Mouse (Mus musculus): ENCODE results near the gene Grid1. TPM values are rescaled to one million over a fixed set of nuclear protein-coding genes. Genes with fewer than 3 reads are reported as not detected.
A peak's percentile ranks its signal among the peaks of the same experiment; 100 is the strongest.

The Grid1 gene
- polyA plus RNA-seq, 1 experiment from 2014 or later: 2.5 TPM

- ATAC-seq (ENCODE audit: low read depth) (no peak), DNase-seq (ENCODE audit: low spot score) (no peak)
- Histone ChIP-seq H3K4me1 (ENCODE audit: control insufficient read depth, insufficient read depth, low read length) (no peaks in the 10 kb centered on the region), H3K36me3 (ENCODE audit: control insufficient read depth, insufficient read depth, low read length) (no peaks in the 10 kb centered on the region), H3K9ac (ENCODE audit: low read depth, low read length) (no peak overlapping the region), H3K27ac (replicated peaks; ENCODE audit: low read depth, low read length) (no peak overlapping the region), H3K4me3 (ENCODE audit: low read depth, low read length) (no peak overlapping the region), H3K4me2 (ENCODE audit: low read depth, low read length) (no peak overlapping the region), H3K9me3 (ENCODE audit: control insufficient read depth, low read length) (no peaks in the 10 kb centered on the region), H3K27me3 (replicated peaks; ENCODE audit: control insufficient read depth, insufficient read depth, low read length) (no peaks in the 10 kb centered on the region)
- 82% methylated on average over 6 of the region's 6 CpGs for WGBS
These were observed 96.4 kb downstream of the Grid1 start for GRCm38 (mm10) chr14:34916315-34916714.

- Histone ChIP-seq H3K9me3 (ENCODE audit: control insufficient read depth, low read length) (no peaks in the 10 kb centered on the region), H3K27me3 (replicated peaks; ENCODE audit: control insufficient read depth, insufficient read depth, low read length) (no peaks in the 10 kb centered on the region), H3K27ac (replicated peaks; ENCODE audit: low read depth, low read length) (no peak overlapping the region), H3K4me3 (ENCODE audit: low read depth, low read length) (no peak overlapping the region), H3K9ac (ENCODE audit: low read depth, low read length) (no peak overlapping the region), H3K36me3 (ENCODE audit: control insufficient read depth, insufficient read depth, low read length) (no peaks in the 10 kb centered on the region), H3K4me2 (ENCODE audit: low read depth, low read length) (no peak overlapping the region), H3K4me1 (ENCODE audit: control insufficient read depth, insufficient read depth, low read length) (no peaks in the 10 kb centered on the region)
- ATAC-seq (ENCODE audit: low read depth) (no peak), DNase-seq (ENCODE audit: low spot score) (no peak)
- 38% methylated on average over 1 of the region's 1 CpGs for WGBS
These were observed 97.2 kb downstream of the Grid1 start for GRCm38 (mm10) chr14:34917111-34917510.

- no peak for DNase-seq (ENCODE audit: low spot score)
- H3K4me2 ChIP-seq (ENCODE audit: low read depth, low read length): no peak overlapping the region
- ATAC-seq (ENCODE audit: low read depth): no peak
- H3K9me3 ChIP-seq (ENCODE audit: control insufficient read depth, low read length): no peaks in the 10 kb centered on the region
- H3K27me3 ChIP-seq (replicated peaks; ENCODE audit: control insufficient read depth, insufficient read depth, low read length): no peaks in the 10 kb centered on the region
- no peaks in the 10 kb centered on the region for H3K4me1 ChIP-seq (ENCODE audit: control insufficient read depth, insufficient read depth, low read length)
- no peak overlapping the region for H3K27ac ChIP-seq (replicated peaks; ENCODE audit: low read depth, low read length)
- no peaks in the 10 kb centered on the region for H3K36me3 ChIP-seq (ENCODE audit: control insufficient read depth, insufficient read depth, low read length)
- WGBS: 70% methylated on average over 6 of the region's 6 CpGs
- no peak overlapping the region for H3K9ac ChIP-seq (ENCODE audit: low read depth, low read length)
- H3K4me3 ChIP-seq (ENCODE audit: low read depth, low read length): no peak overlapping the region
These were observed 99.3 kb downstream of the Grid1 start for GRCm38 (mm10) chr14:34919221-34919620.

GRCm38 (mm10) chr14:34921265-34921664 is 101.4 kb downstream of the Grid1 start:
- Histone ChIP-seq H3K9ac (ENCODE audit: low read depth, low read length) (no peak overlapping the region), H3K4me1 (ENCODE audit: control insufficient read depth, insufficient read depth, low read length) (no peaks in the 10 kb centered on the region), H3K27me3 (replicated peaks; ENCODE audit: control insufficient read depth, insufficient read depth, low read length) (no peaks in the 10 kb centered on the region), H3K4me2 (ENCODE audit: low read depth, low read length) (no peak overlapping the region), H3K4me3 (ENCODE audit: low read depth, low read length) (no peak overlapping the region), H3K9me3 (ENCODE audit: control insufficient read depth, low read length) (no peaks in the 10 kb centered on the region), H3K36me3 (ENCODE audit: control insufficient read depth, insufficient read depth, low read length) (no peaks in the 10 kb centered on the region), H3K27ac (replicated peaks; ENCODE audit: low read depth, low read length) (no peak overlapping the region)
- DNase-seq (ENCODE audit: low spot score) (no peak), ATAC-seq (ENCODE audit: low read depth) (no peak)
- 73% methylated on average over 9 of the region's 9 CpGs for WGBS

GRCm38 (mm10) chr14:34925021-34925420 is 105.1 kb downstream of the Grid1 start:
- no peak for ATAC-seq (ENCODE audit: low read depth)
- WGBS: 68% methylated on average over 5 of the region's 5 CpGs
- DNase-seq (ENCODE audit: low spot score): no peak
- Histone ChIP-seq H3K27ac (replicated peaks; ENCODE audit: low read depth, low read length) (no peak overlapping the region), H3K36me3 (ENCODE audit: control insufficient read depth, insufficient read depth, low read length) (no peaks in the 10 kb centered on the region), H3K4me2 (ENCODE audit: low read depth, low read length) (no peak overlapping the region), H3K4me1 (ENCODE audit: control insufficient read depth, insufficient read depth, low read length) (no peaks in the 10 kb centered on the region), H3K9ac (ENCODE audit: low read depth, low read length) (no peak overlapping the region), H3K4me3 (ENCODE audit: low read depth, low read length) (no peak overlapping the region), H3K9me3 (ENCODE audit: control insufficient read depth, low read length) (no peaks in the 10 kb centered on the region), H3K27me3 (replicated peaks; ENCODE audit: control insufficient read depth, insufficient read depth, low read length) (no peaks in the 10 kb centered on the region)

GRCm38 (mm10) chr14:34930040-34930719 is 110.3 kb downstream of the Grid1 start:
- Histone ChIP-seq H3K4me1 (ENCODE audit: control insufficient read depth, insufficient read depth, low read length) (no peaks in the 10 kb centered on the region), H3K4me2 (ENCODE audit: low read depth, low read length) (no peak overlapping the region), H3K36me3 (ENCODE audit: control insufficient read depth, insufficient read depth, low read length) (no peaks in the 10 kb centered on the region), H3K9ac (ENCODE audit: low read depth, low read length) (no peak overlapping the region), H3K27ac (replicated peaks; ENCODE audit: low read depth, low read length) (no peak overlapping the region), H3K27me3 (replicated peaks; ENCODE audit: control insufficient read depth, insufficient read depth, low read length) (no peaks in the 10 kb centered on the region), H3K9me3 (ENCODE audit: control insufficient read depth, low read length) (no peaks in the 10 kb centered on the region), H3K4me3 (ENCODE audit: low read depth, low read length) (no peak overlapping the region)
- DNase-seq (ENCODE audit: low spot score): no peak
- WGBS: 78% methylated on average over 8 of the region's 8 CpGs
- ATAC-seq (ENCODE audit: low read depth): no peak

GRCm38 (mm10) chr14:34933197-34933596 is 113.3 kb downstream of the Grid1 start:
- Histone ChIP-seq H3K27me3 (replicated peaks; ENCODE audit: control insufficient read depth, insufficient read depth, low read length) (no peaks in the 10 kb centered on the region), H3K36me3 (ENCODE audit: control insufficient read depth, insufficient read depth, low read length) (no peaks in the 10 kb centered on the region), H3K4me1 (ENCODE audit: control insufficient read depth, insufficient read depth, low read length) (no peaks in the 10 kb centered on the region), H3K27ac (replicated peaks; ENCODE audit: low read depth, low read length) (no peak overlapping the region), H3K4me3 (ENCODE audit: low read depth, low read length) (no peak overlapping the region), H3K4me2 (ENCODE audit: low read depth, low read length) (no peak overlapping the region), H3K9me3 (ENCODE audit: control insufficient read depth, low read length) (no peaks in the 10 kb centered on the region), H3K9ac (ENCODE audit: low read depth, low read length) (no peak overlapping the region)
- WGBS: 37% methylated on average over 4 of the region's 4 CpGs
- ATAC-seq (ENCODE audit: low read depth) (peak; percentile 62; the same call in 1 of the 2 replicates), DNase-seq (ENCODE audit: low spot score) (no peak)

- Histone ChIP-seq H3K36me3 (ENCODE audit: control insufficient read depth, insufficient read depth, low read length) (no peaks in the 10 kb centered on the region), H3K27ac (replicated peaks; ENCODE audit: low read depth, low read length) (no peak overlapping the region), H3K27me3 (replicated peaks; ENCODE audit: control insufficient read depth, insufficient read depth, low read length) (no peaks in the 10 kb centered on the region), H3K4me2 (ENCODE audit: low read depth, low read length) (no peak overlapping the region), H3K4me1 (ENCODE audit: control insufficient read depth, insufficient read depth, low read length) (no peaks in the 10 kb centered on the region), H3K4me3 (ENCODE audit: low read depth, low read length) (no peak overlapping the region), H3K9me3 (ENCODE audit: control insufficient read depth, low read length) (no peaks in the 10 kb centered on the region), H3K9ac (ENCODE audit: low read depth, low read length) (no peak overlapping the region)
- DNase-seq (ENCODE audit: low spot score): no peak
- no peak for ATAC-seq (ENCODE audit: low read depth)
- 54% methylated on average over 13 of the region's 13 CpGs for WGBS
These were observed 116.4 kb downstream of the Grid1 start for GRCm38 (mm10) chr14:34936192-34936770.

- Histone ChIP-seq H3K36me3 (ENCODE audit: control insufficient read depth, insufficient read depth, low read length) (no peaks in the 10 kb centered on the region), H3K9me3 (ENCODE audit: control insufficient read depth, low read length) (no peaks in the 10 kb centered on the region), H3K27ac (replicated peaks; ENCODE audit: low read depth, low read length) (no peak overlapping the region), H3K4me1 (ENCODE audit: control insufficient read depth, insufficient read depth, low read length) (no peaks in the 10 kb centered on the region), H3K4me3 (ENCODE audit: low read depth, low read length) (no peak overlapping the region), H3K9ac (ENCODE audit: low read depth, low read length) (no peak overlapping the region), H3K4me2 (ENCODE audit: low read depth, low read length) (no peak overlapping the region), H3K27me3 (replicated peaks; ENCODE audit: control insufficient read depth, insufficient read depth, low read length) (no peaks in the 10 kb centered on the region)
- ATAC-seq (ENCODE audit: low read depth) (no peak), DNase-seq (ENCODE audit: low spot score) (peak; percentile 8)
- 83% methylated on average over 14 of the region's 14 CpGs for WGBS
These were observed 124.6 kb downstream of the Grid1 start for GRCm38 (mm10) chr14:34944390-34944979.

Data from embryonic facial prominence, embryonic 14.5 days (tissue).